Mouse (Mus musculus) liver, adult 2 months (tissue): ENCODE measurements around the gene Cacnb4. TPM values are rescaled to one million over a fixed set of nuclear protein-coding genes. Genes with fewer than 3 reads are reported as not detected.

Experiments
- DNase-seq: peaks from one replicate; pipeline ENCODE4 v3.0.0-alpha.2; 2011; ENCODE audit warnings: low read depth, low spot score; ENCODE audit errors: extremely low read depth
- H3K27ac ChIP-seq: fragments of 200-500 bp; replicated peaks from 2 replicates; pipeline ENCODE4 v1.5.1; 2012; ENCODE audit warnings: low read depth, mild to moderate bottlenecking, control low read depth, inconsistent platforms, low read length; ENCODE audit not compliant: insufficient read depth
- H3K27me3 ChIP-seq: fragments of 200-500 bp; 2 replicates; pipeline ENCODE4 v1.6.1; 2012; ENCODE audit warnings: mild to moderate bottlenecking, moderate library complexity, low read length, inconsistent platforms; ENCODE audit not compliant: control insufficient read depth, insufficient read depth
- H3K36me3 ChIP-seq: fragments of 200-500 bp; 2 replicates; pipeline ENCODE4 v1.6.1; 2012; ENCODE audit warnings: low read length, inconsistent platforms; ENCODE audit not compliant: control insufficient read depth, insufficient read depth
- H3K4me1 ChIP-seq: fragments of 200-500 bp; 2 replicates; pipeline ENCODE4 v1.6.1; 2011; ENCODE audit warnings: low read length; ENCODE audit not compliant: control insufficient read depth, insufficient read depth
- H3K4me3 ChIP-seq: fragments of 200-500 bp; 2 replicates; pipeline ENCODE4 v1.5.1; 2011; ENCODE audit warnings: low read depth, mild to moderate bottlenecking, control low read depth, low read length, moderate library complexity; ENCODE audit not compliant: insufficient read depth
- H3K79me2 ChIP-seq: fragments of 200-500 bp; 2 replicates; pipeline ENCODE4 v1.6.1; 2012; ENCODE audit warnings: inconsistent platforms, mild to moderate bottlenecking, low read length, moderate library complexity; ENCODE audit not compliant: control insufficient read depth, insufficient read depth
- H3K9ac ChIP-seq: fragments of 200-500 bp; 2 replicates; pipeline ENCODE4 v1.6.1; 2012; ENCODE audit warnings: low read depth, mild to moderate bottlenecking, control low read depth, inconsistent platforms, low read length
- CTCF ChIP-seq: fragments of 200-500 bp; IDR thresholded peaks from 2 replicates; pipeline ENCODE4 v1.5.1; 2011; ENCODE audit warnings: low read depth, low read length, control low read depth
- POLR2A ChIP-seq: fragments of 200-500 bp; IDR thresholded peaks from 2 replicates; pipeline ENCODE4 v1.6.1; 2011; ENCODE audit warnings: low read length, control low read depth; ENCODE audit not compliant: insufficient read depth; ENCODE audit errors: extremely low read depth
- WGBS: fragments of 180-500 bp; shearing (Covaris S2); methylation state at CpG from one replicate; pipeline ENCODE4 v1.1.7; 2018; 5-methylcytosine and 5-hydroxymethylcytosine counted together
- polyA plus RNA-seq: library from polyadenylated mRNA; depleted of rRNA; stranded (reverse); fragments of >200 nt; gene quantifications from 2 replicates; pipeline ENCODE4 v1.2.3, GENCODE M21; 2012
- total RNA-seq: library from RNA; depleted of rRNA; stranded (reverse); fragments of >200 nt; gene quantifications from 2 replicates; pipeline ENCODE4 v1.2.3, GENCODE M21; 2014

The Cacnb4 gene
- total and polyA plus RNA-seq, 2 experiments = 0.01 TPM; not detected in 1

- peaks cover 19% of the 10 kb centered on the region for H3K4me1 ChIP-seq
- H3K27ac ChIP-seq = peak overlapping the region; percentile 68
- no peak for DNase-seq
- no peak overlapping the region for H3K9ac ChIP-seq
- WGBS = 72% methylated on average over 8 of the region's 8 CpGs
- H3K27me3 ChIP-seq = no peaks in the 10 kb centered on the region
- no peaks in the 10 kb centered on the region for H3K79me2 ChIP-seq
- H3K36me3 ChIP-seq = no peaks in the 10 kb centered on the region
- no peak overlapping the region for H3K4me3 ChIP-seq
- no peak for TF ChIP-seq CTCF
- no peak for TF ChIP-seq POLR2A
Measured at GRCm38 (mm10) chr2:52602921-52603320, 73.7 kb downstream of the Cacnb4 start.

DNA sequence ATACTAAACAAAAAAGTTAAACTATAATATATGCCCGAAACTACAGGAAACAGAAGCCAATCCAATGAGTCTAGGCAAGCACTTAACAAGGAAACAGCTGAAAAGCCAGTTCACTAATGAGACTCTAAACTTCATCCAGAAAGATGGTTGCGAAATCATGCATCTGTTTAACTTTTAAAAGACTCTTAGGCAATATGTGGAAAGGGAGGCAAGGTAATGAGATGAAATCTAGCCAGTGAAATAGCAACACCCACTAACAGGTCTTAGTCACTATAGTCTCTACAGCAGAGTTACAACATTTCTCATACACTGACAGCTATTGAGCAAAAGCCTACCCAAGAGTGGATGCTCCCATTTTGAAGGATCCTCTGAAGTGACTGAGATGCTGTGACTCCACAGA, 74.4 kb downstream of the Cacnb4 start:
- H3K27ac ChIP-seq = 0 out of 2 replicates have a peak overlapping the region, but pooled peaks have one; percentile 36
- WGBS = 15% methylated on average over 2 of the region's 2 CpGs
- peak; percentile 99 for DNase-seq

GRCm38 (mm10) chr2:52597511-52597910, 79.1 kb downstream of the Cacnb4 start:
- H3K9ac ChIP-seq = no peak overlapping the region
- TF ChIP-seq POLR2A (no peak), CTCF (no peak)
- peaks cover 5% of the 10 kb centered on the region for H3K4me1 ChIP-seq
- H3K27ac ChIP-seq = no peak overlapping the region
- DNase-seq = no peak
- no peaks in the 10 kb centered on the region for H3K36me3 ChIP-seq
- H3K4me3 ChIP-seq = no peak overlapping the region
- no peaks in the 10 kb centered on the region for H3K79me2 ChIP-seq
- no peaks in the 10 kb centered on the region for H3K27me3 ChIP-seq

More for the DNA sequence above, 74.4 kb downstream of the Cacnb4 start:
- H3K79me2 ChIP-seq = no peaks in the 10 kb centered on the region
- no peaks in the 10 kb centered on the region for H3K27me3 ChIP-seq
- H3K9ac ChIP-seq = no peak overlapping the region
- no peak for TF ChIP-seq CTCF
- no peak for TF ChIP-seq POLR2A
- H3K4me1 ChIP-seq = peaks cover 19% of the 10 kb centered on the region
- no peak overlapping the region for H3K4me3 ChIP-seq
- no peaks in the 10 kb centered on the region for H3K36me3 ChIP-seq

DNA sequence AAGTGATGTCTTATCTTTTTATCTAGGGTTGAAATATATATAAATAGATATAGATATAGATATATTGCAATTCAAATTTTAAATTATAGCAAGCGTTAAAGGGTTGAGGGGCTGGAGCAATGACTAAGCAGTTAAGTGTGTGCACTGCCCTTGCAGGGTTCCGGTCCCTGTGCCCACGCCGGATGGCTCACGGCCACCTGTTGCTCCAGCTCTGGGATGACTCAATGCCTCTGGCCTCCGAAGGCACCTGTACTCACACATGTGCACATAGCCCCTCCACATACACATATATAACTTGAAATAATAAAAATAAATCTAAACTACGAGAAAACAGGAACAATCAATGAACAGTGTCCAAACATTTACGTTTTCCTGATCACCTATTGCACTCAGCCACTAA, 82.8 kb downstream of the Cacnb4 start:
- no peak for TF ChIP-seq CTCF
- TF ChIP-seq POLR2A = no peak
- H3K27ac ChIP-seq = no peak overlapping the region
- H3K79me2 ChIP-seq = no peaks in the 10 kb centered on the region
- H3K9ac ChIP-seq = no peak overlapping the region
- 90% methylated on average over 8 of the region's 8 CpGs for WGBS
- H3K36me3 ChIP-seq = no peaks in the 10 kb centered on the region
- peaks cover 1% of the 10 kb centered on the region; the same call in 1 of the 2 replicates for H3K4me1 ChIP-seq
- no peak overlapping the region for H3K4me3 ChIP-seq
- no peaks in the 10 kb centered on the region for H3K27me3 ChIP-seq
- DNase-seq = no peak

GRCm38 (mm10) chr2:52593260-52593659, 83.4 kb downstream of the Cacnb4 start:
- 84% methylated on average over 5 of the region's 5 CpGs for WGBS
- no peak for TF ChIP-seq CTCF
- no peak for TF ChIP-seq POLR2A
- Histone ChIP-seq H3K9ac (no peak overlapping the region), H3K79me2 (no peaks in the 10 kb centered on the region), H3K27me3 (no peaks in the 10 kb centered on the region), H3K27ac (no peak overlapping the region), H3K4me1 (peaks cover 1% of the 10 kb centered on the region; the same call in 1 of the 2 replicates), H3K36me3 (no peaks in the 10 kb centered on the region), H3K4me3 (no peak overlapping the region)
- no peak for DNase-seq

DNA sequence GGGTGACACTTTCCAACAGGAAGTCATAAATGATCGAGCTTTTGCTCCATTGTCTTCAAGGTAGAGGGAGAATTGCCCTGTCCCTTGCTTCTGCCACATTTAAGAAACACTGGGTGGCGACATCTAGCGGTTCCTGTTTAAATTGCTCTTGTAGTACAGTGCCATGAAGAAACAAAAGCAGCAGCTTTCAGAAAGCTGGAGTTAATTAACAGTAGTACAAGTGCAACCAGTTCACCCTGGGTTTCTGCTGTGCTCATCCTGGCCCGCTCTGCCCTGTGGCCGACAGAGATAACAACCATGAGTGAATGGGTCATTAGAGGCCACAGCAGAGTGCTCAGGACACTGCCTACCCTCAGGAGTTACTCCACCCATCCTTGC, 85.7 kb downstream of the Cacnb4 start:
- WGBS = 0% methylated on average over 5 of the region's 5 CpGs
- no peaks in the 10 kb centered on the region for H3K27me3 ChIP-seq
- H3K79me2 ChIP-seq = no peaks in the 10 kb centered on the region
- H3K9ac ChIP-seq = 0 out of 2 replicates have a peak overlapping the region, but pooled peaks have one; percentile 39
- no peak overlapping the region for H3K27ac ChIP-seq
- H3K36me3 ChIP-seq = no peaks in the 10 kb centered on the region
- DNase-seq = peak; percentile 80
- TF ChIP-seq CTCF (peak; percentile 41; the same call in 1 of the 2 replicates), POLR2A (no peak)
- no peak overlapping the region for H3K4me3 ChIP-seq
- peaks cover 1% of the 10 kb centered on the region; the same call in 1 of the 2 replicates for H3K4me1 ChIP-seq
